Mouse (Mus musculus) embryonic fibroblast, embryonic 13.5 days (primary cell): ENCODE results near the gene Pgam2.

Source experiments
- CTCF ChIP-seq: IDR thresholded peaks from 2 replicates; pipeline ENCODE4 v1.5.1; 2011; ENCODE audit warnings: mild to moderate bottlenecking, control low read depth, low read length, moderate library complexity, borderline replicate concordance; ENCODE audit not compliant: insufficient read depth
- POLR2A ChIP-seq: IDR thresholded peaks from 2 replicates; pipeline ENCODE4 v1.6.1; 2011; ENCODE audit warnings: low read depth, mild to moderate bottlenecking, control low read depth, low read length, moderate library complexity

GRCm38 (mm10) chr11:5780035-5780499, 23.5 kb downstream of the Pgam2 start:
- TF ChIP-seq CTCF (no peak), POLR2A (no peak)
